Mouse (Mus musculus) kidney, adult 2 months (tissue): Measurements from ENCODE around the gene Exoc7. TPM values are rescaled to one million over a fixed set of nuclear protein-coding genes. Genes with fewer than 3 reads are reported as not detected.

Source experiments
- DNase-seq: peaks from one replicate; pipeline ENCODE4 v3.0.0; 2021
- H3K27ac ChIP-seq: fragments of 200-500 bp; 2 replicates; pipeline ENCODE4 v1.5.1; 2012; ENCODE audit warnings: low read depth, low read length, control low read depth, inconsistent platforms; ENCODE audit not compliant: insufficient read depth
- H3K27me3 ChIP-seq: fragments of 200-500 bp; replicated peaks from 2 replicates; pipeline ENCODE4 v1.6.1; 2012; ENCODE audit warnings: mild to moderate bottlenecking, moderate library complexity, low read length, inconsistent platforms; ENCODE audit not compliant: control insufficient read depth, insufficient read depth
- H3K36me3 ChIP-seq: fragments of 200-500 bp; 2 replicates; pipeline ENCODE4 v1.6.1; 2012; ENCODE audit warnings: mild to moderate bottlenecking, moderate library complexity, low read length, inconsistent platforms; ENCODE audit not compliant: control insufficient read depth, insufficient read depth
- H3K4me1 ChIP-seq: fragments of 200-500 bp; 2 replicates; pipeline ENCODE4 v1.6.1; 2011; ENCODE audit warnings: low read length; ENCODE audit not compliant: control insufficient read depth, insufficient read depth
- H3K4me3 ChIP-seq: fragments of 200-500 bp; 2 replicates; pipeline ENCODE4 v1.5.1; 2011; ENCODE audit warnings: mild to moderate bottlenecking, low read depth, low read length, control low read depth; ENCODE audit not compliant: insufficient read depth
- CTCF ChIP-seq: fragments of 200-500 bp; conservative IDR thresholded peaks from 2 replicates; pipeline ENCODE4 v1.5.1; 2011; ENCODE audit warnings: low read depth, mild to moderate bottlenecking, control low read depth, low read length, moderate library complexity, mixed read lengths; ENCODE audit not compliant: insufficient read depth, insufficient read length
- POLR2A ChIP-seq: fragments of 200-500 bp; IDR thresholded peaks from one replicate; pipeline ENCODE4 v1.6.1; 2011; ENCODE audit warnings: low read depth, low read length, control low read depth
- WGBS: fragments of 180-500 bp; shearing (Covaris S2); methylation state at CpG from one replicate; pipeline ENCODE4 v1.1.7; 2018; 5-methylcytosine and 5-hydroxymethylcytosine counted together
- polyA plus RNA-seq: library from polyadenylated mRNA; depleted of rRNA; stranded (reverse); fragments of >200 nt; gene quantifications from 2 replicates; pipeline ENCODE4 v1.2.3, GENCODE M21; 2012

The Exoc7 gene
- polyA plus RNA-seq, 1 experiment: 33.5 TPM

GRCm38 (mm10) chr11:116274045-116274666 is 32.9 kb downstream of the Exoc7 start, which contains the start of gene Srp68:
Gene Srp68, minus strand, starts transcription at chr11:116274217.
- WGBS: under 1% methylated on average over 32 of the region's 32 CpGs
- H3K27me3 ChIP-seq: no peaks in the 10 kb centered on the region
- DNase-seq: peak; percentile 96
- H3K4me1 ChIP-seq: peaks cover 8% of the 10 kb centered on the region; the same call in 1 of the 2 replicates
- H3K4me3 ChIP-seq: peak within 1 kb of the TSS; percentile 80
- TF ChIP-seq CTCF (no peak), POLR2A (peak; percentile 72)
- H3K27ac ChIP-seq: peak within 1 kb of the TSS; percentile 86
- H3K36me3 ChIP-seq: no peaks in the 10 kb centered on the region

GRCm38 (mm10) chr11:116273469-116274044 is 33.5 kb downstream of the Exoc7 start:
- no peaks in the 10 kb centered on the region for H3K27me3 ChIP-seq
- DNase-seq: no peak
- no peaks in the 10 kb centered on the region for H3K36me3 ChIP-seq
- H3K4me1 ChIP-seq: peaks cover 8% of the 10 kb centered on the region; the same call in 1 of the 2 replicates
- peak overlapping the region; percentile 80 for H3K4me3 ChIP-seq
- TF ChIP-seq POLR2A: no peak
- TF ChIP-seq CTCF: no peak
- H3K27ac ChIP-seq: no peak overlapping the region
- 1% methylated on average over 39 of the region's 39 CpGs for WGBS

- Histone ChIP-seq H3K36me3 (0 out of 2 replicates have a peak, but pooled peaks cover 2% of the 10 kb centered on the region), H3K27me3 (no peaks in the 10 kb centered on the region), H3K4me3 (peak overlapping the region; percentile 80), H3K4me1 (peaks cover 8% of the 10 kb centered on the region; the same call in 1 of the 2 replicates), H3K27ac (no peak overlapping the region)
- TF ChIP-seq POLR2A: no peak
- no peak for TF ChIP-seq CTCF
- no peak for DNase-seq
- 32% methylated on average over 12 of the region's 12 CpGs for WGBS
These were observed 34.2 kb downstream of the Exoc7 start for GRCm38 (mm10) chr11:116272589-116273468.

GRCm38 (mm10) chr11:116269560-116269959 is 37.5 kb downstream of the Exoc7 start:
- Histone ChIP-seq H3K27ac (no peak overlapping the region), H3K36me3 (peaks cover 5% of the 10 kb centered on the region; the same call in 1 of the 2 replicates)
- 91% methylated on average over 8 of the region's 8 CpGs for WGBS

GRCm38 (mm10) chr11:116268313-116268712 is 38.7 kb downstream of the Exoc7 start:
- TF ChIP-seq CTCF (no peak), POLR2A (no peak)
- no peak for DNase-seq
- Histone ChIP-seq H3K27ac (no peak overlapping the region), H3K4me1 (peaks cover 5% of the 10 kb centered on the region; the same call in 1 of the 2 replicates), H3K4me3 (no peak overlapping the region), H3K27me3 (no peaks in the 10 kb centered on the region), H3K36me3 (peaks cover 5% of the 10 kb centered on the region; the same call in 1 of the 2 replicates)
- 84% methylated on average over 6 of the region's 6 CpGs for WGBS

More at GRCm38 (mm10) chr11:116269560-116269959, 37.5 kb downstream of the Exoc7 start:
- DNase-seq: no peak
- H3K27me3 ChIP-seq: no peaks in the 10 kb centered on the region
- TF ChIP-seq CTCF (no peak), POLR2A (no peak)
- H3K4me3 ChIP-seq: no peak overlapping the region
- H3K4me1 ChIP-seq: peaks cover 6% of the 10 kb centered on the region; the same call in 1 of the 2 replicates

- no peaks in the 10 kb centered on the region for H3K27me3 ChIP-seq
- WGBS: 85% methylated on average over 8 of the region's 8 CpGs
- no peak overlapping the region for H3K27ac ChIP-seq
- no peak for DNase-seq
- TF ChIP-seq POLR2A (no peak), CTCF (peak; percentile 35; the same call in 1 of the 2 replicates)
- 0 out of 2 replicates have a peak, but pooled peaks cover 2% of the 10 kb centered on the region for H3K4me1 ChIP-seq
- peaks cover 7% of the 10 kb centered on the region; the same call in 1 of the 2 replicates for H3K36me3 ChIP-seq
- no peak overlapping the region for H3K4me3 ChIP-seq
These were observed 39.4 kb downstream of the Exoc7 start for GRCm38 (mm10) chr11:116267637-116268036.

GRCm38 (mm10) chr11:116265850-116266249 is 41.2 kb downstream of the Exoc7 start:
- WGBS: 91% methylated on average over 4 of the region's 4 CpGs
- Histone ChIP-seq H3K4me1 (no peaks in the 10 kb centered on the region), H3K4me3 (no peak overlapping the region), H3K27me3 (no peaks in the 10 kb centered on the region), H3K27ac (no peak overlapping the region), H3K36me3 (peaks cover 7% of the 10 kb centered on the region; the same call in 1 of the 2 replicates)
- TF ChIP-seq CTCF (no peak), POLR2A (no peak)
- DNase-seq: no peak
